Mouse (Mus musculus) hindbrain, embryonic 16.5 days (tissue): ENCODE results near the gene Tec. TPM values are rescaled to one million over a fixed set of nuclear protein-coding genes. Genes with fewer than 3 reads are reported as not detected.

Experiments
- ATAC-seq: fragments of 200-750 bp; cut with Nextera tagmentation; 2 replicates; pipeline ENCODE4 v1.8.0; 2017; ENCODE audit warnings: moderate TSS enrichment, moderate library complexity
- H3K27ac ChIP-seq: fragments of 300-500 bp; sonication (generic); 2 replicates; pipeline ENCODE4 v1.5.1; 2014; ENCODE audit warnings: low read depth, mild to moderate bottlenecking, control low read depth, low read length, moderate library complexity
- H3K27me3 ChIP-seq: fragments of 300-500 bp; sonication (generic); replicated peaks from 2 replicates; pipeline ENCODE4 v1.6.1; 2014; ENCODE audit warnings: low read length; ENCODE audit not compliant: control insufficient read depth, insufficient read depth
- H3K36me3 ChIP-seq: fragments of 300-500 bp; sonication (generic); 2 replicates; pipeline ENCODE4 v1.6.1; 2014; ENCODE audit warnings: mild to moderate bottlenecking, low read length, moderate library complexity, mixed read lengths; ENCODE audit not compliant: control insufficient read depth, insufficient read depth
- H3K4me1 ChIP-seq: fragments of 300-500 bp; sonication (generic); 2 replicates; pipeline ENCODE4 v1.6.1; 2014; ENCODE audit warnings: low read depth, low read length; ENCODE audit not compliant: control insufficient read depth, insufficient read depth
- H3K4me2 ChIP-seq: fragments of 300-500 bp; sonication (generic); 2 replicates; pipeline ENCODE4 v1.6.1; 2014; ENCODE audit warnings: mild to moderate bottlenecking, low read length, control low read depth, moderate library complexity
- H3K4me3 ChIP-seq: fragments of 300-500 bp; sonication (generic); 2 replicates; pipeline ENCODE4 v1.5.1; 2014; ENCODE audit warnings: mild to moderate bottlenecking, low read length, control low read depth, moderate library complexity
- H3K9ac ChIP-seq: fragments of 300-500 bp; sonication (generic); 2 replicates; pipeline ENCODE4 v1.6.1; 2014; ENCODE audit warnings: low read depth, mild to moderate bottlenecking, control low read depth, low read length, moderate library complexity
- H3K9me3 ChIP-seq: fragments of 300-500 bp; sonication (generic); 2 replicates; pipeline ENCODE4 v1.6.1; 2014; ENCODE audit warnings: mild to moderate bottlenecking, low read length, moderate library complexity; ENCODE audit not compliant: control insufficient read depth
- WGBS: fragments of 180-500 bp; shearing (Covaris S2); extraction: QIAGEN DNeasy Blood & Tissue Kit; methylation state at CpG from one replicate; pipeline ENCODE4 v1.1.7; 2014; 5-methylcytosine and 5-hydroxymethylcytosine counted together
- polyA plus RNA-seq: library from polyadenylated mRNA; unstranded; fragments of >200 nt; fragmentation: Nextera tagmentation; extraction: Ambion mirVana; gene quantifications from 2 replicates; pipeline ENCODE4 v1.2.1, GENCODE M21; 2015

Tec gene
- polyA plus RNA-seq, 1 experiment from 2014 or later: 8.4 TPM

DNA sequence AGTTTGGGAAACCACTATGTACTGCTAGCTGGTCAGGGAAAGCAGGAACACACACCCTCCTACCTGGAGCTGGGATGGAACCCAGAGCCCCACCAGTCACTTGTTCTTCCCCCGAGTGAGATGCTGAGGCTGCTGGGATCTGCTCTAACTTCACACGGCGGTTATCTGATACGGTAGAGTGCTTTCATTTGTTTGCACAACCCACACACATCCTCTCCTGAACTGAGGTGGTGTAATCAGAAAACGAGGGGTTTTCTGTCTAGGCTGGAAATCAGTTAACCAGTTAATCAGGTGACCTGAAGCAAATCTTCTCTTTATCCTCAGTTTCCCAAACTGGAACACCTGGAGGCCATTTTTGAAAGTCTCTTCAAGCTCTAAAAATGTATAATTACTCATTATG is 55.4 kb downstream of the Tec start:
- WGBS: 59% methylated on average over 5 of the region's 5 CpGs
- H3K27ac ChIP-seq: no peak overlapping the region

DNA sequence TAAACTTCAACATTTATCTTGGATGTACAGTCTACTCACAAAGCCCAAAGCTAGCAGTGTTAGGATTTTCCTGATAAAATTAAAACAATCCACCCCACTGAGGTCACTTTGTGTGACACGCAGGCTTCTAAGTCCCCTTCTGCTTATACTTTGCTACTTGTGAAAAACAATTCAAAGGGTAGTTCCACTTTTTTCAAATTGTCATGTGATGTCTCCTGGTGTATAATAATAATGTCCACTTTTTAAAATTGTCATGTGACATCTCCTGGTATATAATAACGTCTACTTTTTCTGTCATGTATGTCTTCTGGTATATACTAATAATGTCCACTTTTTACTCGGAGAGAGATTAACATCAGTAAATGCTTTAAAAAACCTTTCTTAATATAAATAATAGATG is 56.0 kb downstream of the Tec start:
- Histone ChIP-seq H3K4me2 (no peak overlapping the region), H3K9me3 (0 out of 2 replicates have a peak, but pooled peaks cover 3% of the 10 kb centered on the region), H3K4me1 (peaks cover 4% of the 10 kb centered on the region), H3K36me3 (no peaks in the 10 kb centered on the region), H3K4me3 (no peak overlapping the region), H3K27me3 (no peaks in the 10 kb centered on the region), H3K9ac (no peak overlapping the region), H3K27ac (no peak overlapping the region)
- no peak for ATAC-seq
- 92% methylated on average over 3 of the region's 3 CpGs for WGBS

More for the DNA sequence above, 55.4 kb downstream of the Tec start:
- H3K27me3 ChIP-seq: no peaks in the 10 kb centered on the region
- no peak overlapping the region for H3K9ac ChIP-seq
- H3K36me3 ChIP-seq: no peaks in the 10 kb centered on the region
- H3K4me1 ChIP-seq: peaks cover 7% of the 10 kb centered on the region
- no peak for ATAC-seq
- 0 out of 2 replicates have a peak, but pooled peaks cover 3% of the 10 kb centered on the region for H3K9me3 ChIP-seq
- H3K4me2 ChIP-seq: no peak overlapping the region
- H3K4me3 ChIP-seq: no peak overlapping the region

DNA sequence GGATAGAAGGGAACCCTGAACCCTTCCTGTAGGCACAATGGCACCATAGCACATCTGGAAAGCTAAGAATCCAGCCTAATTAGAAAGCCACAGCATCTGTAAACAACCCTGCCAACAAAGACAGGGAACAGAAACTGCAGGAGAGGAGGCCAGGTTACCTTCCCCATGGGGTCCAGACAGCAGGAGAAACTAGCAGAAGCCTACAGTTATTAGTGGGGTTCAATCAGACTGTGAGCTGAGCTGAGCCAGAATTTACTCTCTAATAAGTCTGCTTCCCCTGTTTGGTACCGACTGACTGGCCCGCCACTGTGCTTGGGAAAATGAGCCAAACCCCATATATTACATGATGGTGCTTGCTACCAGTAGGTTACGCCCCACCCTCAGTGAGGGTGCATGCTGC is 56.9 kb downstream of the Tec start:
- H3K4me2 ChIP-seq: no peak overlapping the region
- H3K4me3 ChIP-seq: no peak overlapping the region
- H3K9ac ChIP-seq: no peak overlapping the region
- 0 out of 2 replicates have a peak, but pooled peaks cover 3% of the 10 kb centered on the region for H3K9me3 ChIP-seq
- no peak for ATAC-seq
- no peak overlapping the region for H3K27ac ChIP-seq
- H3K4me1 ChIP-seq: peaks cover 4% of the 10 kb centered on the region
- 66% methylated on average over 3 of the region's 3 CpGs for WGBS
- no peaks in the 10 kb centered on the region for H3K27me3 ChIP-seq
- no peaks in the 10 kb centered on the region for H3K36me3 ChIP-seq

DNA sequence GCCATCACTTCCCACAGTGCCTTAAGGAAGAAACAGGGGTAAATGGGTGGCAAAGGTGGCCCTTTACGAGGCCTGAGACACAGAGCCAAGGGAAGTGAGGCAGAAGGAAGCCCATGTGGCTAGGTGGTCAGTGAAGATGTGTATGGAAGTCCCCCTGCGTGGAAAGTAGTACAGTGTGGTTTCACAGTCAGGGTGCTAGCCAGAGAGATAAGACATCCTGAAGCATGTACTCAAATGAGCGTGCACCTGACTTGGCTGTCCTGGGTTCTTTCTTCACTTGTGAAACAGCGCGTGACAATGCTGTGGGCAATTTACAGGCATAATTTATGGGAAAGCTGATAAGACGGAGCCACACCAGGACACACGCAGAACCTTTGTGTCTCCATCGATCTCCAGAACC is 57.3 kb downstream of the Tec start:
- H3K9ac ChIP-seq: no peak overlapping the region
- peaks cover 4% of the 10 kb centered on the region for H3K4me1 ChIP-seq
- no peak overlapping the region for H3K4me2 ChIP-seq
- H3K27me3 ChIP-seq: no peaks in the 10 kb centered on the region
- H3K4me3 ChIP-seq: no peak overlapping the region
- 90% methylated on average over 8 of the region's 8 CpGs for WGBS
- no peak overlapping the region for H3K27ac ChIP-seq
- ATAC-seq: no peak
- 0 out of 2 replicates have a peak, but pooled peaks cover 3% of the 10 kb centered on the region for H3K9me3 ChIP-seq
- H3K36me3 ChIP-seq: no peaks in the 10 kb centered on the region

GRCm38 (mm10) chr5:72809480-72809879 is 58.8 kb downstream of the Tec start:
- Histone ChIP-seq H3K4me3 (no peak overlapping the region), H3K27me3 (no peaks in the 10 kb centered on the region), H3K36me3 (no peaks in the 10 kb centered on the region), H3K4me1 (peaks cover 4% of the 10 kb centered on the region), H3K9ac (no peak overlapping the region), H3K9me3 (0 out of 2 replicates have a peak, but pooled peaks cover 3% of the 10 kb centered on the region), H3K4me2 (no peak overlapping the region), H3K27ac (no peak overlapping the region)
- WGBS: 63% methylated on average over 2 of the region's 2 CpGs
- ATAC-seq: no peak; the same call in 1 of the 2 replicates

DNA sequence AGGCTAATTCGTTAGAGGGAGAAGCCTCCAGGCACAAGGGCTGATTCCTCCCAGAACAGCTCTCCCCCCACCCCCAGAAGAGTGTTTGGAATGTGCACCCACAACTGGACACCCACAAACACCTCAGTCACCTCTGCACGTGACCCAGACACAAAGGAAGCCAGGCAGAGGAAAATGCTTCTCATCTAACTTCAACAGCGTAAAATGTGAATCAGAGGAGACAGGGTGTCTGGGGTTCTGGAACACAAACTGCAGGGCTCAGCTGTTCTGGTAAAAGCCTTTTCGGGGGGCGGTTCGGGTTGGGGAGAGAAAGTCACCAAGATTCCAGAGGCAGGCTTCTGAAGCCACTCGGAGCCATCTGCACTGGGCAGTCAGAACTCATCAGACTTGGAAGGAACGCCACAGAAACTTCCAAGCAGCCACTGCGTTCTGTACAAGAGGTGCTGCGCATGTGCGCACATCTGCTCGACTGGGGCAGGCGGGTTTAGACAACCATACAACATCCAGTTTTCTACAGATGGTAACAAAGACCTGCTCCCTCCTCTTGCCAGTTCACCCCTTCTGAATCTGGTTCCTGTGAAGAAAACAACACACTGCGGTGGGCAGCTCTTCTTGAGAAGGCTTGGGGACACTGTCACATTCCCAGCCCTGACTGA is 59.7 kb downstream of the Tec start:
- H3K9me3 ChIP-seq: 0 out of 2 replicates have a peak, but pooled peaks cover 3% of the 10 kb centered on the region
- H3K27me3 ChIP-seq: no peaks in the 10 kb centered on the region
- no peak overlapping the region for H3K4me2 ChIP-seq
- ATAC-seq: peak; percentile 38; the same call in 1 of the 2 replicates
- 44% methylated on average over 14 of the region's 14 CpGs for WGBS
- no peak overlapping the region for H3K27ac ChIP-seq
- H3K4me3 ChIP-seq: no peak overlapping the region
- no peaks in the 10 kb centered on the region for H3K36me3 ChIP-seq
- no peak overlapping the region for H3K9ac ChIP-seq
- peaks cover 4% of the 10 kb centered on the region for H3K4me1 ChIP-seq

GRCm38 (mm10) chr5:72802851-72803250 is 65.4 kb downstream of the Tec start:
- WGBS: 77% methylated on average over 5 of the region's 5 CpGs
- no peak overlapping the region for H3K9ac ChIP-seq
- H3K4me1 ChIP-seq: no peaks in the 10 kb centered on the region
- H3K4me2 ChIP-seq: no peak overlapping the region
- ATAC-seq: no peak
- no peak overlapping the region for H3K4me3 ChIP-seq
- H3K27ac ChIP-seq: no peak overlapping the region
- H3K9me3 ChIP-seq: no peaks in the 10 kb centered on the region
- no peaks in the 10 kb centered on the region for H3K36me3 ChIP-seq
- no peaks in the 10 kb centered on the region for H3K27me3 ChIP-seq

GRCm38 (mm10) chr5:72798563-72798962 is 69.7 kb downstream of the Tec start:
- H3K9ac ChIP-seq: no peak overlapping the region
- no peak overlapping the region for H3K27ac ChIP-seq
- no peak overlapping the region for H3K4me3 ChIP-seq
- H3K36me3 ChIP-seq: no peaks in the 10 kb centered on the region
- H3K9me3 ChIP-seq: no peaks in the 10 kb centered on the region
- no peak overlapping the region for H3K4me2 ChIP-seq
- no peaks in the 10 kb centered on the region for H3K27me3 ChIP-seq
- no peaks in the 10 kb centered on the region for H3K4me1 ChIP-seq
- no peak for ATAC-seq
- 64% methylated on average over 4 of the region's 4 CpGs for WGBS

DNA sequence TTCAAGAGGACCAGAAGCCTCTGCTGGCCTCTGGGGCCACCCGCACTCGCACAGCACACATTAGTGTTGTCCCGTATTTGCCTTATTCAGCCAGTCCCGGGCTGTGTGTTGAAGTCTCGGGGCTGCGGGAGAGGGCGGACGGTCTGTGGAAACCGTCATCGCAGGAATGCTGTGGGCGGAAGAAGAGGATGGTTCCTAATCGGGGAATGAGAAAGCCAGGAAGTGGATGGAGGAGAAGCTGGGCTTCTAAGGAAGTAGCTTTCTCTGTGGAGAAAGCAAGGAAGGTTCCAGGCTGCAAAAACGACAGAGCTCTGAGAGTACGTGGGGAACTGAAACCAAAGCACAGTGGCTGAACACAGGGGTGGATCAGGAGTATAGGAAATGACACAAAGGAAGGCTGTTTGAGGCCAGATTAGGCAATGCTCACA is 72.1 kb downstream of the Tec start:
- Histone ChIP-seq H3K27me3 (no peaks in the 10 kb centered on the region), H3K4me3 (no peak overlapping the region), H3K9ac (no peak overlapping the region), H3K4me1 (no peaks in the 10 kb centered on the region), H3K27ac (peak overlapping the region; percentile 29; the same call in 1 of the 2 replicates), H3K4me2 (peak overlapping the region; percentile 32; the same call in 1 of the 2 replicates), H3K36me3 (no peaks in the 10 kb centered on the region), H3K9me3 (no peaks in the 10 kb centered on the region)
- WGBS: 61% methylated on average over 14 of the region's 14 CpGs
- 0 out of 2 replicates have a peak, but pooled peaks have one; percentile 25 for ATAC-seq
